Mouse (Mus musculus) neural tube, postnatal 0 days (tissue): ENCODE results near the gene Sos2. TPM values are rescaled to one million over a fixed set of nuclear protein-coding genes. Genes with fewer than 3 reads are reported as not detected.

ENCODE experiments used
- microRNA-seq: library from miRNA; unstranded; fragments of <30 nt; microRNA quantifications from one replicate; pipeline ENCODE4, GENCODE M21; 2016
- polyA plus RNA-seq: library from polyadenylated mRNA; unstranded; fragments of >200 nt; fragmentation: Nextera tagmentation; extraction: Ambion mirVana; gene quantifications from 2 replicates; pipeline ENCODE4 v1.2.1, GENCODE M21; 2015

Sos2 gene
- polyA plus RNA-seq: 9.9 and 12.1 TPM in 2 replicates

DNA sequence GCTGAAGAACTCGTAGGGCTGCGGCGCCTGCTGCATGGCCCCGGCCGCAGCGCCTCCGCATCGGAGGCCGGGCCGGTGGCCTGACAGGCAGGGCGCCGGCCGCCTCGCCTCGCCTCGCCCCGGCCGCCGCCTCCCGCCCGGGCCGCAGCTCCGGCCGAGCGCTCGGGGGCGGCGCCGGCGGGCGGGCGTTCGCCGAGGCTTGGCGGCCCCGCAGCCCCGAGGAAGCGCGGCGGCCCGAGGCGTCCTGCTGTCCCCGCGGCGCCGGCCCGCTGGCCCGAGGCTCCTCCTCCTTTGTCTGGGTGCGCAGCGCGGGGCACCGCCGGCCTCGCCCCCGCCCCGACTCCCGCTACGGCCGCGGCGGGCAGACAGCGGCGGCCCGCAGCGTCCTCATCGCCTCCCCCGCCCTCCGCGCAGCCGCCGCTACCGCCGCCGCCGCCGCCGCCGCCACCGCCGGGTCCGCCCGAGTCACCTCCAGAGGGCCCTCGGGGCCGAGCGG, at the start of gene Sos2:
Gene Sos2, minus strand, starts transcription at position 287 of the 496 bp plus-strand sequence.

DNA sequence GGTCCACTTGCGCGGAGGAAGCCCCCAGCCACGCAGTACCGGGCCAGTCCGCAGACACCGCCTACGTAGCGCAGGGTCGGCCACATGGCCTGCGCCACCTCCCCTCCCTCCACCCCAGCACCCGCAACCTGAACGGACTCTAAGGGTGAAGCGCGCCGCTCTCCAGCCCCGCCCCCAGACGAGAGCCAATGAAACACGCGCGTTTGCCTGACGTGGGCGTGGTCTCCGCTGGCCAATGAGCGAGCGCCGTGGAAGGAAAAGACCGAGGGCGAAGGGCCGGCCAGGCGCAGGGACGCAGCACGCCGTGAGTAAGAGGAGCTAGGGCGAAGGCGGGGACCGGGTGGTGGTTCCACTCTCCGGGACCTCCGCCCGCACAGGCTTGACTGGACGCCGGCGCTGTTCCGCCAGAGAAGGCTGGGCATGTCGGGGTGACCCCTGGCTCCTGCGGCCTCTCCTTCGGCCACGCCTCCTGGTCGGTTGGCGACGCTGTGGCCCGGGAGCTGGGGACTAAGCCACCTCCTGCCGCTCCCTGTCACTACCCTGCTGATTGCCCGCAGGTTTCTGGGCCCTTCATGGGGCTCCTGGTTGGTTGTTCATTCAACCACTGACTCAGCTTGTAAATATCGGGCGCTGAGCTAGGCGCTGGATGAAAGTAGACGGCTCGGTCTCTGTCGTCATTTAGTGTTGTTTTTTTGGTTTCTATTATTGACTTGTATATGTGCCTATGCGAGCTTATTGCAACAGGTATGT, 43.2 kb upstream of the Sos2 start, which contains the start of the genes L2hgdh and Atp5s:
Gene L2hgdh, minus strand, starts transcription at position 163 of the 750 bp plus-strand sequence.
Gene Atp5s, plus strand, starts transcription at position 240 of the 750 bp plus-strand sequence.

DNA sequence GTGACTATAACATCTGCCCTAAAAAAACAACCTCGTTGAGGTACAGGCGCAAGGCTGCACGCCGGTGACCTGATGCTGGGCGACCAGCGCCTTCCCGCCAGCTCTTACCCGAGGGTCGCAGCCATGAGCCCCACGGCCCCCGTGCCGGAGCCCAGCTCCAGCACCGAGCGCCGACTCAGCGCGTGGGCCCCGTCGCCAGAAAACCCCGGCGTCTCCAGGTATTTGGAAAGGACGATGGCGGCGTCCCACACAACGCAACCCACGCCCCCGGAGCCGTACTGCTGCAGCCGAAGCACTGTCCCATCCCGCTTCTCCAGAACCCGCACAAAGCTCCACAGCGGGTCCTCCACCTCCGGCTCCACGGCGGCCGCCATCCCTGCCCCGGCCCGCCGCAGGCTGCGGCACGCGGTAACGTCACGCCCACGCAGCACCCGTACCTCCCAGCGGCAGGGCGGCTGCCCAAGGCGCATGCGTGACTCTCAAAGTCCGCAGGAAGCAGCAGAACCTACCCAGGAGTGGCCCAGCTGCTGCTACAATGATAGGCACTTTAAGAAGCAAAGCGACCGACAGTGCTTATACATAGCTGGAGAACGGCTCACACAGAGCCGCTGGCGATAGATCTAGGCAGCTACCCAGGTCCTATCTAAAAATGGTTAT, 98.9 kb downstream of the Sos2 start, which contains the start of gene Vcpkmt:
Gene Vcpkmt, minus strand, starts transcription at position 416 of the 657 bp plus-strand sequence.

Small RNAs within 50 kb of the gene (microRNA-seq; reads per million reads assigned to microRNA genes)
- not detected for gene Gm23018

Other genes starting within 250 kb of the Sos2 start
- 38.2 and 39.0 TPM in 2 replicates for gene Vcpkmt, start 98.8 kb downstream of the Sos2 start, polyA plus RNA-seq
- gene L2hgdh, start 43.0 kb upstream of the Sos2 start, polyA plus RNA-seq: 9.9 and 10.2 TPM in 2 replicates
- gene Atp5s, start 43.1 kb upstream of the Sos2 start, polyA plus RNA-seq: 40.1 and 43.6 TPM in 2 replicates
- gene Cdkl1, start 109.4 kb upstream of the Sos2 start, polyA plus RNA-seq: 22.6 and 26.2 TPM in 2 replicates
- gene Atl1, start 210.8 kb upstream of the Sos2 start, polyA plus RNA-seq: 132 and 145 TPM in 2 replicates
- 18.8 and 19.5 TPM in 2 replicates for gene Map4k5, start 211.3 kb upstream of the Sos2 start, polyA plus RNA-seq